Mouse (Mus musculus) urinary bladder, postnatal 36 days (tissue): ENCODE results near the gene Mrc2.
A peak's percentile ranks its signal among the peaks of the same experiment; 100 is the strongest.

Experiments used
- DNase-seq, 2 experiments: peaks; one replicate each; pipeline ENCODE4 v3.0.0; 2022; ENCODE audit warnings: low spot score in 2 of 2, mixed read lengths in 1 of 2

Mrc2 gene

DNA sequence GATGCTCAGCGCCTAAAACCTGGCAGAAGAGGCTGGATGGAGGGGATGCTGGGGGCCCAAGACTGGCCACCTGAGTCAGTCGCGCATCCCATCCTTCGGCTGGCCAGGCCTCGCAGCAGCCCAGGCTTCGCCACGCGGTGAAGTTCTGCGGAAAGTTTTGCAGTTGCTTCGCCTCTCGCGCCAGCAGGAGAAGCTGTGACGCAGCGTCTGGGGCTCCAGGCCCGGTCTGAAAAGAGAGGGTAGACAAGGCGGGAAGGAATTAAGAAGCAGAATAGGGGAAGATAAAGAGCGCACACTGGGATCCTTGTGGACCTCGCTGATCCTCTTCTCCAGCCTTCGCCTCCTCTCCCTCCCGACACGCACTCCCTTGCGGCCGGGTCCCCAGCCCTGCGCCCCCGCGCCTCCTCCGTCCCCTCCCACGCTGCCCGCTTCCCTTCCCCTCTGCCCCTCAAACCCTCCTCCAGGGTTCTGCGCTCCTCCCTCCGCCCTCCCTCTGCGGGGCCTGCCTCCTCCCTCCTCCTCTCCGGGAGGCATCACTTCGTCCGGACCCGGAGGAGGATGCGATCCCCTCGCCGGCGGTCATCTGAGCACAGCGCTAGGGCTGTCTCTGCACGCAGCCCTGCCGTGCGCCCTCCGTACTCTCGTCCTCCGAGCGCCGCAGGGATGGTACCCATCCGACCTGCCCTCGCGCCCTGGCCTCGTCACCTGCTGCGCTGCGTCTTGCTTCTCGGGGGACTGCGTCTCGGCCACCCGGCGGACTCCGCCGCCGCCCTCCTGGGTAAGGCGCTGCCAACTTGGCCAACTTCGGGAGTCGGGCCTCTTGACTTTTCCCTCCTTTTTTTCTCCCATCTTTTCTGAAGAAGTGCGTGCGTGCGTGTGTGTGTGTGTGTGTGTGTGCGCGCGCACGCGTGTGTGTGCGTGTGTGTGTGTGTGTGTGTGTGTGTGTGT is at the start of gene Mrc2:
Gene Mrc2, plus strand, starts transcription at position 520 of the 948 bp plus-strand sequence.
- peak; percentile 44 to 57 for DNase-seq

DNA sequence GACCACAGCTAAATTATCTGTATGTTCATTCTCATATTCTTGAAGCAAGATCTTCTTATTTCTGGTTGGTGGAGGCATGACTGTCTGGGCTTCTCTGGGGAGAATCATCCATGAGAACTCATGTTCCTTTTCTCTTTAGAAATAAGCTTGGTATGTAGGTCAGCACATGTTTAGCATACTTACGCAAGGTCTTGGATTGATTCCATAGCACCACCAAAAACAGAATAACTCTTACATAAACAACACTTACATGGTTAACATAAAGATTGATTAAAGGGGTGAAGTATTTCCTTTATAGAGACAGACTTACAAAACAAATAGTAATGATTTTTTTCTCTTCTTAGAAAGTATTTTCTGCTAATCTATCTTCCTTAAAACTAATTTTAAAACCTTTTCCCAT is 46.1 kb upstream of the Mrc2 start:
- no peak for DNase-seq

DNA sequence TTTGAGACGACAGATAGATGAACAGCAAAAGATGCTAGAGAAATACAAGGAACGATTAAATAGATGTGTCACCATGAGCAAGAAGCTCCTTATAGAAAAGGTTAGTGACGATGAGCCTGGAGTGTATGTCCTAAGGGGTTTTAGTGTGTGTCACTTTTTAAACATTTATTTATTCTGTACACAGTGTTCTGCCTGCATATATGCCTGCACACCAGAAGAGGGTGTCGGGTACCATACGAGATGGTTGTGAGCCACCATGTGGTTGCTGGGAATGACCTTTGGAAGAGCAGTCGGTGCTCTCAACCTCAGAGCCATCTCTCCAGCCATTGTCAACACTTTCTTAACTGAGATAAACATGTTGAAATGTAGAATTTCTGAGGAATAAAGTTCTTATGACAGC is 45.7 kb upstream of the Mrc2 start:
- no peak for DNase-seq

DNA sequence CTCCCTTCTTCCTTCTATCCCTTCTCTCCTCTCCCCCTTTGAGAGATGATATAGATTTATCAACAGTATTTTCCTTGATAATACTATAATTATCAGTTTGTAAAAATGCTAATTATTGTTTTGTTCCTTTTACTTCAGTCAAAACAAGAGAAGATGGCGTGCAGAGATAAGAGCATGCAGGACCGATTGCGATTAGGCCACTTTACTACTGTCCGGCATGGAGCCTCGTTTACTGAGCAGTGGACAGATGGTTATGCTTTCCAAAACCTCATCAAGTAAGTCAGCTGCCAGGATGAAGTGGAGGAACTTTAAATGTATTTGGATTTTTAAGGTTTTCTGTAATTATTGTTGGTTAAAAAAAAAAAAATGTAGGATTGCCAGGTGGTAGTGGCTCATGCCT is 45.1 kb upstream of the Mrc2 start:
- DNase-seq = no peak

DNA sequence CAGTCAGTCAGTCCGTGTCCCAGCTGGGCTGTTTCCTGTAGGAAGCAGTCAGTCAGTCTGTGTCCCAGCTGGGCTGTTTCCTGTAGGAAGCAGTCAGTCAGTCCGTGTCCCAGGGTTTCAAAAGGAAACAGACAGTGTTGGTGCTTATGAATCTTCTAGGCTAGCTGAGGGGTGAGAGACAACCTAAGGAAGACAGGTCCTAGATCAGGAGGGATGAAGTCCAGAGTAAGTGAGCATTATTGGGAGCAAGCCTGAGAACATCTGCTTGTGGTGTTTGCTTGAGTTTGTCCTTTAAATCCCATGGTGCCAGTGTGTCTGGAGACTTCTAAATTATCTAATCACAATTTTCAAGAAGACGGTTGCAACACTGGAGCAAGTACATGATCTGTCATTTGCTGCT is 32.7 kb upstream of the Mrc2 start:
- no peak for DNase-seq

DNA sequence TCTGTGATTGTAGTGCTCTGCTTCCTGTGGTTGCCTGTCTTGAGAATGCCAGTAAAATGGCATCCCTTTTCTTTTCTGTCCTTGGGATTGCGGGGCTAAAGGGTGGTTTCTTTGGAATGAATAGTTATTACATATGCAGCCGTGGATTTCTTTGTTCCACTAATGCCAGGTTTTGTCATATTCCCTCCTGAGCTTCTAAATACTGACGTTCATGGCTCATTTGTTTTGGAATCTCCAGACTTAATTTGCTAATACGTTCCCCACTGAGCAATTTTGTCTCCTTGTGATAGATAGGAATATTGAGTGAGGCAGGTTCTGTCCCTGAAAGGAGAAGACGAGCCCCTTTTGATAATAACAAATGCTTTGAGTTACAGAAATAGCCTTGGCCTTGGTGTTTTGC is 31.3 kb upstream of the Mrc2 start:
- DNase-seq = no peak

DNA sequence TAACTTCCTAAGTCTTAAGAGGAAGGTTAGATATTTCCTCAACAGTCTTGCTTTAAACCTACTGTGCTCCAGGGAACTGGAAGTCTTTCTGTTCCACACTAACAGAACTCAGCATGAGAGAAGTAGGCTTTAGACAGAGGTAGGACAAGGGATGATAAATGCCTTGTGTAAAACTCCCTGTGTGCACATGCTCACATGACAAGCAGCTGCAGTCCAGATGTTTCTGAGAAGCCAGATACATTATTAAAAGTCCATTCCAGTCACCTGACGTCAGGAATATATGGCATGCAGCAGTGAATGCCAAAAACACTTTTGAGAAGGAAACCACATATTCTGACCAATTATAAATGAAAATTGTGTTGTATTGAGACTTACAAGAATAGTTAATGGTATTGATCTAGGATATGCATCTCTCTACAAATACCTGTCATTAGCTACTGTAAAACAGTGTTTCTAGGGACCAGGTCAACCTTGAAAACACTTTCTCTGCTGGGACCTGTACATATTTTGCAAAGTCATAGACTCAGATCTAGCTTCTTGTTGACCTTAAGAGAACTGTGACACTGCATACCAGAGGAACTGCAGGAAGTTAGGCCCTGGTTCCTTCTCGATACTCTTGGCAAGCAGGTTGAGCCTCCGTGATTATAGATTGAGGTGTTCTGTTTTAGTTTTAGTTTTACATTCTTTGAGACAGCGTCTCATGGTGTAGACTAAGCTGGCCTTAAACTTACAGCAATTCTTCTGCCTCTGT is 30.7 kb upstream of the Mrc2 start:
- DNase-seq = no peak

DNA sequence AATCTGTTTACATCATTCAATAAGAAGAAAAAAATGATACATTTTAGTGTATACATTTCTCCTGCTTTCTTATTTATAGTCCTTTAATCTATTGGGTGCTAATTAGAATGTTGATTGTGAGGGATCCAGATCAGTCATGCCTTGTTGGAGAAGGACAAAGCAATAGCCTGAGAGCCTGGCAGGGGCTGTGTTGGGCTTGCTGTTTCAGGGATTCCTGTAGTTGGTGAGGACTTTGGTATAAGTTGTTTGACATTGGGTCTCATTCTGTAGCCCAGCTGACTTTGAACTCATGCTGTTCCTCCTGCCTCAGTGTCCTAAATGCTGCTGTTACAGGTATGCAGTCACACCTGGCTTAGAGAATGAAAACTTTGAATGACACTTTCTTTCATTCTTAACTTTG is 27.9 kb upstream of the Mrc2 start:
- DNase-seq = no peak

DNA sequence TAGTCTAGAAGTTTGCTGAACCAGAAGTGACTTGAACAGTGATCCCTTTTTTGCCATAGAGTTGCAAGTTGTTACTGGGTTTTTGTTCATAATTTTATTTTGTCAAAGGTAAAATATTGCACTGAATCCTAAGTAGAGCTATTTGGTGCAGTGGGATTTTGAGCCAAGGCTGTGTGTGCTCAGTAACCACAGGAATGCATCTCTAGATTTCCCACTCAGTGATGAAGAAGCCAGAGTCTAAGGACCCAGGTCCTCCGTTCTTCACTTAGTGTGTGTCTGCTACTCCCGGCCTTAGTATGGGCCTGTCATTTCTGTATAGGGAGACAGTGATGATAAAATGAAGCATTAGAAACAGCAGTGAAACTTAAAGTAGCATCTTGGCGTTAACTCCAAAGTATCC is 27.5 kb upstream of the Mrc2 start:
- DNase-seq = no peak

DNA sequence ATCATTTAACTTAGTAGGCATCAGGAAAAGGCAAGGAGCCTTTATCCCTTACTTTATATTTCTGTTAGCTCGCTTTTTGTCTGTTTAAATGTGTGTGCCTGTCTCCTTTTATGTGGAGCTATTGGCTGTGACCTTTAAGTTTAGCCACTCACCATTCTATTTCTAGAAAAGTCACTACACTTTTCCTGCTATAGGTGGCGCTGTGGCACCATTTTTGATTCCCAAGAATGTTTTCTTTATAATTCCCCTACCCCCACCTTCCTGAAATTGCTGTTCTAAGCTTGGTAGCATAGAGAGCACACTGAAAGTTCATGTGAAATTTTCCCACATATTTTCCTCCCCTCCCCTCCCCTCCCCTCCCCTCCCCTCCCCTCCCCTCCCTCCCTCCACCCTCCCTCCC is 22.3 kb upstream of the Mrc2 start:
- peak in 1 of 2 experiments; percentile 35 for DNase-seq

DNA sequence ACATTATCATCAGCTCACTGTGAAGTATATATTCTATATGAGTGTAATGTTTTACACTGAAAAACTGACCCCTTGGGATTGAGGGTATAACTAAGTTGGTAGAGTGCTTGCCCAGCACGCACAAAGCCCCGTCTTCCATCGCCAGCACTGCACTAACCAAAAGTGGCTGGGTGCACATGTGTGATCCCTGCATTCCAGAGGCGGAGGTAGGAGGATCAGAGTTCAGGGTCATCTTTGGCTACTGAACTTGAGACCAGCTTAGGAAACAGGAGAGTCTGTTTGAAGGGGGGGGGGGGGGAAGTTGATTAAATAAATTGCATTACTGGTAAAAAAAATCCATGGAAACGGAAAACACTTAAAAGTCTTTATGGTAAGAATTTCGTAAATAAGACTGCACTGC is 12.0 kb upstream of the Mrc2 start:
- DNase-seq = no peak

DNA sequence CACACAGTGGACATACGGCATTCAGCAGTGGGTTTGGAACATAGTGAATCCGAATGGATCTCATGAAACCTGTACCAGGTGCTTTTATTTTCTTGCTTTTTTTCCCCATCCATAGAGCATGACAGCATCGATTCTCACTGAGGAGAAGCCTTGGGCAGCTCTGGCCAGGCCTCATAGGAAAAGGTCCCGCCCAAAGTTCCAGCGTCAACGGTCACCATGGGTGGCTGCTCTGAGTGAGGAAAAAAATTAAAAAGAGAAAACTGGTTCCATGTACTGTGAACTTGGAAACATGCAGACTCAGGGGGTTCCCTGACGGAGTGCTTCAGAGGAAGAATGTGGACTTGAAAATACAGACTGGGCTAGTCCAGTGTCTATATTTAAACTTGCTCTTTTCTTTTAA is 11.2 kb upstream of the Mrc2 start:
- DNase-seq = no peak

DNA sequence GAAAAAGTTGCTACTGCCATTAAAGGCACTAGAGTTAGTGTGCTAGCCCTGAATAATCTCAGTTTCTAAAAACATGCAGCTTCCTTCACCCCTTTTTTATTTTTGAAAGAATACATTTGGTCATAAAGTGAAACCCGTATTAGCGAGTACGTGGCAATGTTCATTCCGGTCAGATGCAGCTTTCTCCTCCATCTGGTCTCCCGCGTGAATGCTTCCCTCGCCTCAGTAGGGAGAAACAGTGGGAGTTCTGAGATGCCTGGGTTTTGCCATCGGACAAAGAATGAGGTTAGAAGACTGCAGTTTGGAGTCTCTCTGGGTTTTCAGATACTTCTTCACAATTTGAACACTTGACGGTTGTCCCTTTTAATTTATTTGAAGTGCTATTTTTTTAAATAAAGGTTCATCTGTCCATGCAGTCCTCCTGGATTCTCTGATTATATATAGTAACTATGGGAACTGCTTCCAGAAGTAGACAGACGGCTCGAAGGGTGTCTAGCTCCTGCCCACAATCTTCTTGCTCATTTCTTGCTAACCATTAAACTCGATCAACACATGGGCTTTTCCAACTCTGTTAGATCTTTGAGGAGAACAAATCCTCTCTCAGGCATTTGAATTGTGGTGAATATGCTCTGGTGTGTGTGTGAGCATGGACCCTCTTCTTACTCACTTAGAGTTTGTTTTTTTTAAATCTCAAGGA is 10.5 kb upstream of the Mrc2 start:
- no peak for DNase-seq

DNA sequence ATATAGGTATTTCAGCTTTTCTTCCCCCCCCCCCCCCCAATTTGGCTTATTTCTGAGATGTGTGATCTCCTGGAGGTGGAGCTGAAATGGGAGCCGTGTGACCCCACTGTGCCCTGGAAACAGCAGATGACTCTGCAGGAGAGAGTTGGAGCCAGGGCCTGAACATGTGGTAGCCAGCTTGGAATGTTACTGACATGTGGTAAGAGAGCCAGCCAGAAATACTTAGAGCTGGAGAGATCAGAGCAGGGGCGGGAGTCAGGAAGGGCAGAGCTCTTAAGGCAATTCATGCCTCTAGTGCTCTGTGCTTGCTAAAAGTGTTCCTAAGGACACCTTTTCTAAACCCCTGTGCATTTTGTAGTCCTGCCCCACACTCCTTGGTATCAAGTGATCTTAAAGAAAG is 10.0 kb upstream of the Mrc2 start:
- DNase-seq = peak in 1 of 2 experiments; percentile 31

DNA sequence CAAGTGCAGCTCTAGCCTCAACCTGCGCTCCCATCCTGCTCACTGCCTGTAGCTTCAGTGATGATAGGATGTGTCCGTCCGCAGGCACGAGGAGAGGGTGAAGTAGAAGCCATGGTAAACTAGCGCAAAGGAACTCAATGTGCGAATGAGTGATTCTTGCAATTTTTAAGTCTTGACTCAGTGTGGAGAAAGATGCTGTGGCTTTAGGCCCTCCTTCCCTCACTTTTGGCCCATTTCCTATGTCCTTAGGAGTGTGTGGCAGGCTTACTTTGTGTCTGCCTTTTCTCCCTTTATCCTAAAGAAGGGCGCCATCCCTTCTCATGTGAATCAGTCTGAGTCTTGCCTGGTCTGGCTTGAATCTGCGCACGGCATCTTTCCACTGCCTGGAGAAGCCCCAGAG is 9.4 kb upstream of the Mrc2 start:
- DNase-seq = no peak

DNA sequence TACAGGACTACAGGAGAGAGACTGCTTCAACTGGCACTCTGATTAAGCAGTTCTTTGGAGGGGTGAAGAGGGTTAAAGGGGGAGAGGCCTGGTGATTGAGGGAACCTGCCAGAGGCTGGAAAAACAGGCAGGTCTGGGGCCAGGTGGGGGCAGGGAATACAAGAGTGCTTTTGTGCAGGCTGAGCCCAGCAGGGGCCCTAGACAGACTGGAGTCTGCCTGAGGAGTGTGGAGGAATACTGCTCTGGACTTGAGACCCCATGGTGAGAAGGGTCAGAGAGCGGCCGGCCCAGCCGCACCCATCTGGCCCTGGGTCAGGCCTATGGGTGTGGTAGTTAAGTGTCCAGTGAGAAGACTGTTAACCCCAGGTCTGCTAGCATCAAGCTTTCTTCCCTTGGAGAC is 6.7 kb upstream of the Mrc2 start:
- DNase-seq = peak in 1 of 2 experiments; percentile 12

DNA sequence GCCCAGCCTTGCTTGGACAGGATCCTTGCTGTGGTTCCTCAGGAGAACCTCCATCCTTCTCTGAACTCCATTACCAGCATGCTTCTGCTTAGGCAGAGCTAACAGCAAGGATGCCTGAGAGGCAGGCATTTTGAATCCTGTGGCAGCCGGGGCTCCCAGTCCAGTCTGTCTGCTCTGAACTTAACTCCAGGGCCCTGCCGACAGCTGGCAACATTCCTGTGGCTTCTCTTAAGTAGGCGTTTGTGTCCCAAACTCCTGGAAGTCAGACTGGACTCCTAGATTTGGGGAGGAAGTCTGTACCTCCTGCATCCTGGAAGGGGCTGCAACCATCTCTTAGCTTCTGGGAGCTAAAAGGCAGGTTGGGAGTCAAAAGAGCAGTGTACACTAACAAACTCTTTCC is 3.0 kb upstream of the Mrc2 start:
- DNase-seq = no peak

DNA sequence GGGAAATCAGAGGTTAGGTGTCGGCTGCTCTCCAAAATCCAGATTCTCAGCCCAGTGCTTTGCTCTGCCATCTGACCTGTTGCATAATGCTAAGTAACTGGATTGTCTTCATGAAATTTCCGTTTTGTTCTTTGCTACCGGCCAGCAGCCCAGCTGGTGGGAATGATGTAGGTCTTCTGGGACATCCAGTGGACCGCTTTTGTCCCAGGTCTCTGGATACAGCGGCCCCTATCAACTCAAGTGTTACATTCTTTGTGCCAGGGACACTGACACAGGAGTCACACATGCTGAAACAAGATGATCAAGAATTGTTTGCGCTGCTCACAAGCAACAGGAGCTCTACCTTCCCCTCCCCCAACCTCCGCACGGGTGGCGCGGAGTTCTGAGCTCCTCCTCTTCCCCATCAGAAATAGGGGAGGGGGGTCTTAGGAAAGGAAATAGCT is 741 bp upstream of the Mrc2 start:
- peak in 1 of 2 experiments; percentile 31 for DNase-seq

DNA sequence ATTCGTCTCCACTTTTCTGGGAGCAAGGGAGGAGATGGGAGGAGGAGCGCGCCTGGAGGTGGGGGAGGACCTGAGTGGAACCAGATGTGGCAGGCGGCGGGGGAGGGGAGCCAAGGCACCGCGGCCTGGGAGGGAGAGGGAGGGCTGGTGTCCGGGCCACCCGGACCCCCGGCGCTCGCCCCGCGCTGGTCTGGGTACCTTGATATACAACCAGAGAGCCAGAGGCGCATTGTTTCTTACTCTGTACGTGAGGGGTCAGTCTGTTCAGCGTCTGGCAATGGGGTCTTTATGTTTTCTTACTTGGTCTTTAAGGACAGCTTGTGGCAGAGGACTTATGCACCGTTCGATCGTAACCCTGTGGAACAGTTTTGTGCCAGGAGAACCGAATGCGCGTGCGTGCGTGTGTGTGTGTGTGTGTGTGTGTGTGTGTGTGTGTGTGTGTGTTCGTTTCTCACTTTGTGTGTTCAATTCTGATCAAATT is 698 bp downstream of the Mrc2 start:
- peak in 1 of 2 experiments; percentile 56 for DNase-seq

DNA sequence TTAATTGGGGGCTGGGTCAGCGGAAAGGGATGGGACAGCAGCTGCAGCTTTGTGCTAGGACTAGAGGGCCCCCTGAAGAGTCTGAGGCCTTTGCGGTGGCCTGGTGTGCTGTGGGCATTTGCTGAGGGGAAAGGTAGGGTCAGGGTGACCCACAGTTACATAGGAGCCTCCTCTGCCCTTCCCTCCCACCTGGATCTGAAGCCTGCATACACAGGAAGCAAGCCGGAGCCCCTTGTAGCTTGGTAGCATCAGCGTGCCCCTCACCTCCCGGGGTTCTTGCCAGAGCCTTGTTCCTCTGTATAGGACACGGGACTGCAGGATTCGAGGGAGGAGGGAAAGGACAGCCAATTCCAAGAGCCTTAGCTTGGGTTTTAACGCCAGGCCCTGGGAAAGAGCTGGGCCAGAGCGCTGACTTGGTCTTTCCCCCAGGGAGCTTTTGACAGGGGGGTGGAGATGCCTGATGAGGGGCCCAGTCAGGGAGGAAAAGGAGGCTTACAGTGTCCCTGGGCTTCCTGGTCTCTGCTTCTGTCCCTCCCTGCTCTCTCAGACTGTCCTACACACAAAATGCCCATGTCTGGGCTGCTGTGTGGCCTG is 1.6 kb downstream of the Mrc2 start:
- DNase-seq = no peak

DNA sequence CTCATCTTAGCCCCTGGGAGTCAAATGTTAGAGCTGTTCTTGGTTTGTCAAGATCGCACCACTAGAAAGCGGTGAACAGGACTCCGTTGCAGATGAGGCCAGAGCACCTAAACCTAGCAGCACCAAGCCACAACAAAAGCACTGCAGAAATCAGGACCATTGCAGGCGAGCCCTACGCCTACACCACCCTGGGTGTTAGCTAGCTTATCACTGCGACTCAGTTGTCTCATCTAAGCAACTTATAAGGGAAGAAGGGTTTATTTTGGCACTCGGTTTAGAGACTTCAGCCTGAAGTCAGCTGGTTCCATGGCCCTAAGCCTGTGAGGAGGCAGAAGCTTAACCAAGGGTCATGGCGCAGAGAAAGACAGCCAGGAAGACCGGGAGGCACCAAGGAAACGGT is 3.6 kb downstream of the Mrc2 start:
- DNase-seq = no peak

DNA sequence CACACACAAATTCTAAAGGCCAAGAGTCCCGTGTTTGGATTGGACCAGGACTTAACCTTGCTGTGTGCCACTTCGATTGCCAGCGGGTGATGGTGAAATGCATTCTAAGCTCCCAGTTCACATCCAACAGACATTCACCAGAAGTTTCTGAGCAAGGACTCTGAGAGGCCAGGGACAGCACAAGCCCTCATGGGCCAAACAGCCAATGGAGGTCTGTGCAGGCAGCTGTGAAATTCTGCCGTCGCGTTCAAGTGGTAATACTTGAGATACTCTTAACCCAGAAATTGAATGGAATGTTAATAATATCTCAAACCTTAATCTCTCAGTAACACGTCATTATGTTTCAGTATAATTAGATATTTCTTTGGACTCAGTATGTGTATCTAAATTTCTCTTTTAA is 17.8 kb downstream of the Mrc2 start:
- no peak for DNase-seq
